Mouse (Mus musculus) liver, postnatal 0 days (tissue): Measurements from ENCODE around the gene Lhx3. TPM values are rescaled to one million over a fixed set of nuclear protein-coding genes. Genes with fewer than 3 reads are reported as not detected.

Source experiments
- ATAC-seq: fragments of 200-750 bp; cut with Nextera tagmentation; 2 replicates; pipeline ENCODE4 v1.8.0; 2017; ENCODE audit warnings: mild to moderate bottlenecking, moderate library complexity
- DNase-seq: peaks from one replicate; pipeline ENCODE4 v3.0.0-alpha.2; 2016
- H3K27ac ChIP-seq: fragments of 300-500 bp; sonication (generic); 2 replicates; pipeline ENCODE4 v1.5.1; 2014; ENCODE audit warnings: antibody characterized with exemption, moderate library complexity, mild to moderate bottlenecking, low read depth
- H3K27me3 ChIP-seq: fragments of 300-500 bp; sonication (generic); 2 replicates; pipeline ENCODE4 v1.6.1; 2014; ENCODE audit warnings: low read length, control low read depth, mixed read lengths; ENCODE audit not compliant: insufficient read depth
- H3K36me3 ChIP-seq: fragments of 300-500 bp; sonication (generic); replicated peaks from 2 replicates; pipeline ENCODE4 v1.6.1; 2014; ENCODE audit warnings: mild to moderate bottlenecking, control low read depth, low read length, moderate library complexity, mixed read lengths; ENCODE audit not compliant: insufficient read depth
- H3K4me1 ChIP-seq: fragments of 300-500 bp; sonication (generic); 2 replicates; pipeline ENCODE4 v1.6.1; 2014; ENCODE audit warnings: antibody characterized with exemption, mild to moderate bottlenecking, control low read depth; ENCODE audit not compliant: insufficient read depth
- H3K4me2 ChIP-seq: fragments of 300-500 bp; sonication (generic); 2 replicates; pipeline ENCODE4 v1.6.1; 2014; ENCODE audit warnings: low read depth, mild to moderate bottlenecking, low read length, moderate library complexity, mixed read lengths
- H3K4me3 ChIP-seq: fragments of 300-500 bp; sonication (generic); 2 replicates; pipeline ENCODE4 v1.5.1; 2014; ENCODE audit warnings: low read depth, low read length
- H3K9ac ChIP-seq: fragments of 300-500 bp; sonication (generic); replicated peaks from 2 replicates; pipeline ENCODE4 v1.6.1; 2014; ENCODE audit warnings: mild to moderate bottlenecking, moderate library complexity
- H3K9me3 ChIP-seq: fragments of 300-500 bp; sonication (generic); 2 replicates; pipeline ENCODE4 v1.6.1; 2016; ENCODE audit warnings: mild to moderate bottlenecking, control low read depth, low read length, mixed read lengths
- CTCF ChIP-seq: sonication (generic); IDR thresholded peaks from 2 replicates; pipeline ENCODE4 v1.5.1; 2016; ENCODE audit warnings: antibody characterized with exemption, low read depth
- EP300 ChIP-seq: IDR thresholded peaks from 2 replicates; pipeline ENCODE4 v1.6.1; 2016; ENCODE audit warnings: antibody characterized with exemption, low read depth, mild to moderate bottlenecking
- WGBS: fragments of 180-500 bp; shearing (Covaris S2); extraction: QIAGEN DNeasy Blood & Tissue Kit; methylation state at CpG from one replicate; pipeline ENCODE4 v1.1.7; 2014; ENCODE audit not compliant: insufficient replicate concordance; 5-methylcytosine and 5-hydroxymethylcytosine counted together
- polyA plus RNA-seq: library from polyadenylated mRNA; unstranded; fragments of >200 nt; fragmentation: Nextera tagmentation; extraction: Ambion mirVana; gene quantifications from 2 replicates; pipeline ENCODE4 v1.2.1, GENCODE M21; 2015

Lhx3 gene
- polyA plus RNA-seq, 1 experiment from 2014 or later = not detected

DNA sequence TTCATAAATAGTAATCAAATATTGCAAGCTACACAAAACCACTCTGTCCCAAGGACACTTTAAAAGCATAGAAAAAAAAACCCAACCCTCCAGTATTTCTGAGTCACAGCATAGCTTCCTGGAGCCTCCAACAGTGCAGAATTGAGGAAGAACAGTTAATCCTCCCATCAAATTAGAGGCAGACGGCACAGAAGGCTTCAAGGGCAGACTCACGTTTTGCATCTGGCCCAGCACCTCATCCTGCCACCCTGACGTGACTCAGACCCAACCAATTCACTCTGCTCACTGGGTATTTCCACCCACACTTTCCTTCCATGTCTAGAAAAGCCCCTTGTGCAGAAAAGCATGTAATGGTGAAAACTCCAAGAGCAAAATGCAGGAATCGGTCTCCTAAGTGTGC, 22.2 kb upstream of the Lhx3 start:
- Histone ChIP-seq H3K9me3 (no peaks in the 10 kb centered on the region), H3K9ac (no peak overlapping the region), H3K27ac (no peak overlapping the region), H3K4me2 (no peak overlapping the region), H3K4me1 (peaks cover 13% of the 10 kb centered on the region), H3K27me3 (no peaks in the 10 kb centered on the region), H3K36me3 (peaks cover 4% of the 10 kb centered on the region; the same call in 1 of the 2 replicates), H3K4me3 (no peak overlapping the region)
- no peak for DNase-seq
- 53% methylated on average over 4 of the region's 4 CpGs for WGBS
- ATAC-seq = no peak
- TF ChIP-seq CTCF (no peak), EP300 (no peak)

DNA sequence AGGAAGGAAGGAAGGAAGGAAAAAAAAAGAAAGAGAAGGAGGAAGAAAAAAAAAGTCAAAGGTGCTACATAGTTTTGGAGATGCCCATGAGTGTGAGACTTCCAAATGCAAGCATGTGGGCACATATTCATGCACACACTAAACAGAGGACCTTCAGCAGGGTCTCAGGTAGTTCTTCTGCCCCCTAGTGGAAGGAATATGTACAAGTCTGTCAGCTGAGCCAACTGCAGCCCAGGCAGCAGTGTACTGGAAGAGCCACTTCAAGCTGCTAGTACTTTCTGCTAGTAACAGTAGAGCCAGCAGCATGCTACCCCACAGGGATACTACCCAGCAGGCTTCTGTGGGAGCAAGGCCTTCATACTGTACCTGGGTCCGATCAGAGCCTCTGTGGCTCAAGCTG, 19.7 kb upstream of the Lhx3 start:
- TF ChIP-seq EP300 (no peak), CTCF (peak; percentile 83)
- Histone ChIP-seq H3K4me2 (no peak overlapping the region), H3K9ac (no peak overlapping the region), H3K4me3 (no peak overlapping the region), H3K27ac (no peak overlapping the region), H3K9me3 (no peaks in the 10 kb centered on the region), H3K27me3 (no peaks in the 10 kb centered on the region), H3K4me1 (no peaks in the 10 kb centered on the region), H3K36me3 (peaks cover 7% of the 10 kb centered on the region)
- 79% methylated on average over 1 of the region's 1 CpGs for WGBS
- peak; percentile 54; the same call in 1 of the 2 replicates for ATAC-seq
- DNase-seq = peak; percentile 29

DNA sequence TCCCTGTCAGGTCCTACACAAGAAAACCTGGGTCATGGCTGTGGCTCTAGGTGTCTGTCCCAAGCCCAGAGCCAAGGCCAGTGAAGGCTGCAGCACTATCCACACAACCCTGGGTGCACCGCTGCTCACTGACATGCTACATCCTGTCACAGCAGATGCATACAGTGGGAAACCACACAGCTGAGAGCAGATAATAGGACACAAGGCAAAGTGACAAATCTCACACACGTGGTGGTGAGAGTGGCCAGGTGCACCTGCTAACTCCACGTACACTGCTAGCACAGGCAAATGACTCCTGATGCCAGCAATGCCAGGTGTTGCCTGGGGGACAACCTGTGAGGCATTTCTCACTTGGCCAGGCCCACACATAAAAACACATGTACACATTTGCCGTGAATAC, 17.2 kb upstream of the Lhx3 start:
- H3K27ac ChIP-seq = no peak overlapping the region
- H3K27me3 ChIP-seq = no peaks in the 10 kb centered on the region
- peaks cover 20% of the 10 kb centered on the region for H3K36me3 ChIP-seq
- DNase-seq (no peak), ATAC-seq (no peak)
- no peak overlapping the region for H3K4me2 ChIP-seq
- H3K9me3 ChIP-seq = no peaks in the 10 kb centered on the region
- WGBS = 58% methylated on average over 4 of the region's 4 CpGs
- H3K9ac ChIP-seq = no peak overlapping the region
- TF ChIP-seq EP300 (no peak), CTCF (no peak)
- no peaks in the 10 kb centered on the region for H3K4me1 ChIP-seq
- H3K4me3 ChIP-seq = no peak overlapping the region

GRCm38 (mm10) chr2:26223961-26224360, 15.9 kb upstream of the Lhx3 start:
- no peaks in the 10 kb centered on the region for H3K9me3 ChIP-seq
- peaks cover 26% of the 10 kb centered on the region for H3K36me3 ChIP-seq
- H3K27ac ChIP-seq = no peak overlapping the region
- ATAC-seq = no peak
- no peaks in the 10 kb centered on the region for H3K4me1 ChIP-seq
- no peak overlapping the region for H3K4me3 ChIP-seq
- H3K4me2 ChIP-seq = no peak overlapping the region
- H3K27me3 ChIP-seq = no peaks in the 10 kb centered on the region
- 74% methylated on average over 3 of the region's 3 CpGs for WGBS
- no peak for TF ChIP-seq CTCF
- TF ChIP-seq EP300 = no peak
- DNase-seq = no peak
- no peak overlapping the region for H3K9ac ChIP-seq

GRCm38 (mm10) chr2:26214526-26214925, 6.4 kb upstream of the Lhx3 start:
- H3K9ac ChIP-seq = no peak overlapping the region
- ATAC-seq = peak; percentile 63; the same call in 1 of the 2 replicates
- peaks cover 49% of the 10 kb centered on the region for H3K36me3 ChIP-seq
- H3K4me3 ChIP-seq = no peak overlapping the region
- TF ChIP-seq EP300 = peak; percentile 80
- no peak for TF ChIP-seq CTCF
- H3K27me3 ChIP-seq = no peaks in the 10 kb centered on the region
- H3K4me1 ChIP-seq = no peaks in the 10 kb centered on the region
- no peak overlapping the region for H3K27ac ChIP-seq
- DNase-seq = peak; percentile 58
- H3K4me2 ChIP-seq = no peak overlapping the region
- no peaks in the 10 kb centered on the region for H3K9me3 ChIP-seq
- WGBS = 24% methylated on average over 3 of the region's 3 CpGs

DNA sequence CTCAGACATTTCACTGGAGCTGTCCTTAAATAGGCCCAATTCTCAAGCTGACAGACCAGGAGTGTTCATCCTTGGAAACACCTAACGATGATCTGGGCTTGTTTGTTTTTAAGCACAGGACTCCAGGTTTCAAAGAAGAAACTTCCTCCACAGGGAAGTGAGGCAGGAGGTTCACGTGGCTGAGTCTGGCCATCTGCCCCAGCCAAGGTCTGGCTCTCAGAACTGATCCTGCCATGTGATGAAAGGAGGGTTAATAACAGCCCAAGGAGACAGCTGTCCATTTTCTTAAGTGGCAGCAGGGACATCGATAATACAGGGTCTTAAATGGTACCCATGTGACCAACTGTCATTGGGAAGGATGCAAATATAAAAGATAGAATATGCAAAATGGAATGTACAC, 1.5 kb upstream of the Lhx3 start:
- H3K9ac ChIP-seq = no peak overlapping the region
- H3K27ac ChIP-seq = no peak overlapping the region
- no peak overlapping the region for H3K4me3 ChIP-seq
- H3K4me2 ChIP-seq = no peak overlapping the region
- WGBS = 71% methylated on average over 3 of the region's 3 CpGs
- TF ChIP-seq EP300 (no peak), CTCF (no peak)
- ATAC-seq (no peak), DNase-seq (no peak)
- no peaks in the 10 kb centered on the region for H3K9me3 ChIP-seq
- H3K4me1 ChIP-seq = no peaks in the 10 kb centered on the region
- peaks cover 31% of the 10 kb centered on the region for H3K36me3 ChIP-seq
- peaks cover 34% of the 10 kb centered on the region for H3K27me3 ChIP-seq

DNA sequence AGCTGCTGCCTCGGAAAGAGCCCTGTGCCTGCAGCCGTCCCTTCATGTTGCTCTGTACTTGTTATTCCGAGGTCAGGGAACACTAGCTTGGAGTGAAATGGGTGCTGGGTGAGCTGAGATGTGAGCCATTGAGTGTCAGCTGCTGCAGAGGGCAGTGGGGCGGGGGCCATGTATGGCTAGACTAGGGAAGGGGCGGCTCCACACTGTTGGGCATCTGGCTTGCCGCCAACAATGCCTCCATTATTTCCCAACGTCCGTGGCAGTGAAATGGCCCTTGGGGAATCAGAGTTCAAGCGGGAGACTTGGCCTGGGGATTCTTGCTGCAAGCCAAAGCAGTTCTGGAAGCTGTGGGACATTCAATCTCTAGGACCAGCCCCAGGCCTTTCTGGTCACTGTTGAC, 530 bp downstream of the Lhx3 start:
- no peak overlapping the region for H3K27ac ChIP-seq
- DNase-seq (no peak), ATAC-seq (no peak)
- H3K4me3 ChIP-seq = no peak overlapping the region
- no peaks in the 10 kb centered on the region for H3K9me3 ChIP-seq
- TF ChIP-seq EP300 (no peak), CTCF (no peak)
- H3K36me3 ChIP-seq = peaks cover 24% of the 10 kb centered on the region
- H3K27me3 ChIP-seq = peaks cover 54% of the 10 kb centered on the region
- no peak overlapping the region for H3K4me2 ChIP-seq
- no peaks in the 10 kb centered on the region for H3K4me1 ChIP-seq
- WGBS = 13% methylated on average over 9 of the region's 9 CpGs
- no peak overlapping the region for H3K9ac ChIP-seq
